Mouse (Mus musculus): ENCODE data around the gene Mpig6b.

DNA sequence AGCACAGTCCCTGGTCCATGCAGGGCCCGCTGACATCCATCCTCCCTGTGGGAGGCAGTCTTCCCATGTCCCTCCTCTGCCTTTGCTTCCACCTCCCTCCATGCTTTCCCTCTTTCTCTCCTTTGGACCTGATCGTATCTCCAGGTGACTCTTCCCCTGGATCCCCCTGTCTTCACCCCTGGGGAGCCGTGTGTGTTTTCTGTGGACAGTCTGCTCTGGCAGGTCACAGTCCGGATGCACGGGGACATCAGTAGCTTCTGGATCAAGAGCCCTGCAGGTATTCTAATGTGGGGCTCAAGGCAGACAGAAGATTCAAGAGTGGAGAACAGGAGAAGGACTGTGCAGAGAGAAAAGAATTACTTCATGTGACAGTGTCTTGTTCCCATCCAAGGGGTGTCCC lies 42.8 kb downstream of the Mpig6b start:
- TF ChIP-seq CTCF (IDR thresholded peaks at IDR 0.05; ENCODE audit: low read depth): no peak
- no peak for TF ChIP-seq EP300 (IDR thresholded peaks at IDR 0.05; ENCODE audit: low read depth)
